Mouse (Mus musculus) heart, embryonic 11.5 days (tissue): ENCODE results near the gene Ces2e. TPM values are rescaled to one million over a fixed set of nuclear protein-coding genes. Genes with fewer than 3 reads are reported as not detected.

Experiments
- ATAC-seq: fragments of 200-750 bp; cut with Nextera tagmentation; replicated peaks from 2 replicates; pipeline ENCODE4 v1.8.0; 2017; ENCODE audit warnings: moderate library complexity; ENCODE audit not compliant: insufficient number of reproducible peaks, low FRiP score, low TSS enrichment
- H3K27ac ChIP-seq: fragments of 300-500 bp; sonication (generic); 2 replicates; pipeline ENCODE4 v1.5.1; 2014; ENCODE audit warnings: mild to moderate bottlenecking, low read depth, low read length
- H3K27me3 ChIP-seq: fragments of 300-500 bp; sonication (generic); 2 replicates; pipeline ENCODE4 v1.6.1; 2014; ENCODE audit warnings: mild to moderate bottlenecking, low read length, mixed read lengths; ENCODE audit not compliant: control insufficient read depth, insufficient read depth
- H3K36me3 ChIP-seq: fragments of 300-500 bp; sonication (generic); 2 replicates; pipeline ENCODE4 v1.6.1; 2014; ENCODE audit warnings: mild to moderate bottlenecking, low read length, moderate library complexity, mixed read lengths; ENCODE audit not compliant: control insufficient read depth, insufficient read depth
- H3K4me1 ChIP-seq: fragments of 300-500 bp; sonication (generic); 2 replicates; pipeline ENCODE4 v1.6.1; 2014; ENCODE audit warnings: low read length; ENCODE audit not compliant: control insufficient read depth, insufficient read depth
- H3K4me2 ChIP-seq: fragments of 300-500 bp; sonication (generic); 2 replicates; pipeline ENCODE4 v1.6.1; 2014; ENCODE audit warnings: mild to moderate bottlenecking, moderate library complexity
- H3K4me3 ChIP-seq: fragments of 300-500 bp; sonication (generic); 2 replicates; pipeline ENCODE4 v1.5.1; 2014; ENCODE audit warnings: low read depth, low read length
- H3K9ac ChIP-seq: fragments of 300-500 bp; sonication (generic); 2 replicates; pipeline ENCODE4 v1.6.1; 2014; ENCODE audit warnings: mild to moderate bottlenecking, low read depth, low read length, moderate library complexity
- H3K9me3 ChIP-seq: fragments of 300-500 bp; sonication (generic); replicated peaks from 2 replicates; pipeline ENCODE4 v1.6.1; 2016; ENCODE audit warnings: low read length; ENCODE audit not compliant: control insufficient read depth
- WGBS: fragments of 180-500 bp; shearing (Covaris S2); extraction: QIAGEN DNeasy Blood & Tissue Kit; methylation state at CpG from one replicate; pipeline ENCODE4 v1.1.7; 2014; ENCODE audit not compliant: insufficient replicate concordance; 5-methylcytosine and 5-hydroxymethylcytosine counted together
- polyA plus RNA-seq: library from polyadenylated mRNA; unstranded; fragments of >200 nt; fragmentation: Nextera tagmentation; extraction: Ambion mirVana; gene quantifications from 2 replicates; pipeline ENCODE4 v1.2.1, GENCODE M21; 2014

Gene Ces2e
- polyA plus RNA-seq, 1 experiment from 2014 or later = not detected

- Histone ChIP-seq H3K36me3 (no peaks in the 10 kb centered on the region), H3K4me2 (no peak overlapping the region), H3K9me3 (no peaks in the 10 kb centered on the region), H3K4me3 (no peak overlapping the region), H3K9ac (no peak overlapping the region), H3K4me1 (no peaks in the 10 kb centered on the region), H3K27me3 (no peaks in the 10 kb centered on the region), H3K27ac (no peak overlapping the region)
- 74% methylated on average over 5 of the region's 5 CpGs for WGBS
- ATAC-seq = no peak
These were observed 23.0 kb downstream of the Ces2e start for GRCm38 (mm10) chr8:104949031-104949430.

GRCm38 (mm10) chr8:104961537-104961961 is 35.5 kb downstream of the Ces2e start, which contains the start of gene Ces2g:
Gene Ces2g, plus strand, starts transcription at chr8:104961718.
- Histone ChIP-seq H3K4me2 (no peak within 1 kb of the TSS), H3K4me3 (no peak within 1 kb of the TSS), H3K36me3 (no peaks in the 10 kb centered on the region), H3K9me3 (no peaks in the 10 kb centered on the region), H3K27ac (no peak within 1 kb of the TSS), H3K9ac (no peak within 1 kb of the TSS), H3K27me3 (no peaks in the 10 kb centered on the region), H3K4me1 (no peaks in the 10 kb centered on the region)
- ATAC-seq = no peak
- WGBS = 56% methylated on average over 5 of the region's 5 CpGs

- H3K4me3 ChIP-seq = no peak overlapping the region
- WGBS = 67% methylated on average over 8 of the region's 8 CpGs
- H3K4me1 ChIP-seq = no peaks in the 10 kb centered on the region
- H3K9ac ChIP-seq = no peak overlapping the region
- no peak overlapping the region for H3K27ac ChIP-seq
- H3K4me2 ChIP-seq = no peak overlapping the region
- no peaks in the 10 kb centered on the region for H3K27me3 ChIP-seq
- H3K36me3 ChIP-seq = no peaks in the 10 kb centered on the region
- ATAC-seq = no peak
- H3K9me3 ChIP-seq = no peaks in the 10 kb centered on the region
These were observed 36.3 kb downstream of the Ces2e start for GRCm38 (mm10) chr8:104962229-104962901.

GRCm38 (mm10) chr8:104963375-104963894 is 37.4 kb downstream of the Ces2e start:
- H3K27ac ChIP-seq = no peak overlapping the region
- H3K4me1 ChIP-seq = no peaks in the 10 kb centered on the region
- ATAC-seq = no peak
- H3K9me3 ChIP-seq = no peaks in the 10 kb centered on the region
- no peaks in the 10 kb centered on the region for H3K27me3 ChIP-seq
- H3K4me3 ChIP-seq = no peak overlapping the region
- H3K36me3 ChIP-seq = no peaks in the 10 kb centered on the region
- H3K9ac ChIP-seq = no peak overlapping the region
- 85% methylated on average over 4 of the region's 4 CpGs for WGBS
- no peak overlapping the region for H3K4me2 ChIP-seq

GRCm38 (mm10) chr8:104984126-104984525 is 58.1 kb downstream of the Ces2e start:
- 77% methylated on average over 5 of the region's 5 CpGs for WGBS
- Histone ChIP-seq H3K27ac (no peak overlapping the region), H3K27me3 (no peaks in the 10 kb centered on the region), H3K4me1 (no peaks in the 10 kb centered on the region), H3K4me2 (no peak overlapping the region), H3K4me3 (no peak overlapping the region), H3K9me3 (no peaks in the 10 kb centered on the region; the same call in 1 of the 2 replicates), H3K36me3 (no peaks in the 10 kb centered on the region), H3K9ac (no peak overlapping the region)
- ATAC-seq = no peak

Other genes starting within 250 kb of the Ces2e start
- not detected in 2 replicates for gene Ces2a, start 192.3 kb upstream of the Ces2e start, polyA plus RNA-seq
- gene Ces2b, start 94.7 kb upstream of the Ces2e start, polyA plus RNA-seq = not detected in 2 replicates
- not detected in 2 replicates for gene Ces2c, start 79.2 kb upstream of the Ces2e start, polyA plus RNA-seq
- gene Ces2f, start 21.1 kb downstream of the Ces2e start, polyA plus RNA-seq = not detected in 2 replicates
- 0.56 and 0.62 TPM in 2 replicates for gene Ces2g, start 35.5 kb downstream of the Ces2e start, polyA plus RNA-seq
- gene Ces2h, start 74.6 kb downstream of the Ces2e start, polyA plus RNA-seq = not detected in 2 replicates
- gene Ces3a, start 122.3 kb downstream of the Ces2e start, polyA plus RNA-seq = not detected in 2 replicates
- gene Ces3b, start 157.5 kb downstream of the Ces2e start, polyA plus RNA-seq = not detected in 2 replicates
- gene Ces4a, start 205.5 kb downstream of the Ces2e start, polyA plus RNA-seq = not detected in 2 replicates
- gene Cbfb, start 244.4 kb downstream of the Ces2e start, polyA plus RNA-seq = 57.2 and 61.2 TPM in 2 replicates